Mouse (Mus musculus): ENCODE data around the gene Cpne9. TPM values are rescaled to one million over a fixed set of nuclear protein-coding genes. Genes with fewer than 3 reads are reported as not detected.

Cpne9 gene
- total RNA-seq, 2 experiments from 2014 or later = not detected

DNA sequence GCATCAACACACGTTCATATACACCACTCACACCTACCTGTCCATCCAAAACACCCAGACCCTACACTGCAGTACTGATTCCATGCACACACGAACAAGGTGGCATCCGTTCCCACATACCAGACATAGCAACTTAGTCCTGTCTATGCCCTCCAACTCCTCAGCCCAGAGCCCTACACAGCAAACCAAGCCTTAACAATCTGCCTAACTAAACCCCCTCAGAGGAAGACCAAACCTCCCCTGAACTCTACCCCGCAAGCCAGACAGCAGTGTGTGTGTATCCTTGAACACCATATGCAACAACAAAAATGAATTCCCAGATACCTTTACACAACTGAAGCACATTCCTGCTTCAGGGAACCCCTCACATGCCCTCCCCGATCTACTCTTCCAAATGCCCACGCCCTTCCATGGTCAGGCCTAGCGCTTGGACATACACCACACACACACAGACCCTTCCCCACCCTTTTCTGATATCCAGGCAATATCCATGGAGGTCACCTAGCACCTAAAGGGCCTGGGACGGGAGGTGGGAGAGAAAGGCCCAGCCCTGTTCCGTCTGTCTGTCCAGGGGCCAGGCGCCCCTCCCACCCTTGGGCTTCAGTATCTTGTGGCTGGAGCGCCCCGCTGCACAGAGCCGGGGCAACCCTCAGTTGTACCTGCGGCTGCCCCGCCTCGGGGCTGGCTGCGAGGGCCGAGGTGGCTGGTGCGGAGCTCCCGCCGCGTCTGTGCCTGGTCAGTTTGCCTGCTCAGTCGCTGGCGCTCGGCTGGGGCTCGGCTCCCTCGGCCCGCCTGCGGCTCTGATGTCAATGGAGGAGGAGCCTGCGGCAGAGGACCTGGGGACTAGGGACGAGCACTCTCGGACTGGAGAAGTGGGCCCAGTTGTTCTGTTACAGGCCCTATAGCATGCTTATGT is 61.3 kb downstream of the Cpne9 start, which contains the start of gene Camk1:
Camk1 (minus strand) TSS at position 808 of the 916 bp plus-strand sequence.
- DNase-seq = peak; percentile 87

DNA sequence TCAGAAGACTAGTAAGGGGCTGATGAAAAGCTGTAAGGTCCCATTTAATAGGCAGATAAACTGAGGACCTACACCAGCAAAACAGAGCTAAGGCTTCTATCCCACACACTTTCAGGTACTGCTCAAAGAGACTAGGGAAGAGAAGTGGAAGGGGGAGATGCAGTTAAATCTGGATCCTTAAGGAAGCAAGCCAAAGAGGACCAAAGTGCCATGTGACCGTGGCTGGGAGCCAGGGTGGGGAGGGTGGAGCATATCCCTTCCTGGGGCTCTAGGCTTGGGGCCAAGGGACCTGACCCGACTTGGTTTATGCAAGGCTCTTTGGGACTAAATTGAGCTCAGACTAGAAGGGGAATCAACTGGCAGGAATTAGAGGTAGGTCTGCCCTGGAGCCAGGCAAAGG is 62.2 kb downstream of the Cpne9 start:
- peak; percentile 74 for DNase-seq

DNA sequence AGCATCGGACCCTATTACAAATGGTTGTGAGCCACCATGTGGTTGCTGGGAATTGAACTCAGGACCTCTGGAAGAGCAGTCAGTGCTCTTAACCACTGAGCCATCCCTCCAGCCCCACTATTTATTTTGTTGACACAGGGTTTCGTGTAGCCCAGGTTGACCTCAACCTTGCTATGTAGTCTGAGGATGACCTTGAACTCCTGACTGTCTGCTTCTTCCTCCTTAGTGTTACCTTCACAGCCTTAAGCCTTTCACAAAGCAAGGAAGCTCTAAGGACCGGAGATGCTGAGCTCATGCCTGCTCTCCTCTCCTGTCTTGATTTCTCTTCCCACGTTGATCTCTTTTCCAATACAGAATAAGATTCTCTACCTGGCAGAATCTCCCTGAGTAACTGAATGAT is 64.8 kb downstream of the Cpne9 start:
- DNase-seq = no peak

DNA sequence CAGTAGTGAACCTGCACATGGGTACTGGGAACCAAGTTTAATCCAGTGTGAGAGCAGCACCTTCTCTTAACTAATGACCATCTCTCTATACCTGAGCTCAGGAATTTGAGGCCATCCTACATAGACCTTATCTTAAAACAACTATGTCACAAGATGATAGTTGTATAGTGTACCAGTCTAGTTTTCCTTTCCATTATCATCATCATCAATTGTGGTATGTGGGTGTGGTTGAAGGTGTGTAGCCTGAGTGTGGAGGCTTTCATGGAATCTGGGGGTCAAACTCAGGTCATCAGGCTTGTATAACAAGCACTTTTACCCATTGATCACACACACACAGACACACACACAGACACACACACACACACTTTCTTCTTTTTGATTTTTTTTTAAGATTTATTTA is 68.4 kb downstream of the Cpne9 start:
- DNase-seq = no peak

- DNase-seq = no peak
These were observed 69.1 kb downstream of the Cpne9 start for GRCm38 (mm10) chr6:113351161-113351560.

DNA sequence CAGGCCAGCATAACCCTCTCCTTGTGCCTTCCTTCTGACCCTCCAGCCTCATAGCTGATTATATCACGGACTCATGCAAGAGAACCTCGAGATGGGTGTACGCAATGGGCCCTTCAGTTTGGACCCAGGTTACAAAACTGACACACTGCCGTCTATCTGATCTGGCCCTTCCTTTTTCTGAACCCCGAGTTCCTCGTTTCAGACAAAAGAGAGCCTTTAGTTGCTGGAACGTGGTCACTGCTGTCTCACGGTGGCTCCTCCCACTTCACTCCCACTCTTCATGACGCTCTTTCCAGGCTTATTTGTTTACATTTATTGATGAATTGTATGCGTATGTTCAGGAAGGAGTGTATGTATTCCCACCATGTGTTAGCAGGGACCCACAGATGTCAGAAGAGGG is 69.5 kb downstream of the Cpne9 start:
- DNase-seq = no peak

DNA sequence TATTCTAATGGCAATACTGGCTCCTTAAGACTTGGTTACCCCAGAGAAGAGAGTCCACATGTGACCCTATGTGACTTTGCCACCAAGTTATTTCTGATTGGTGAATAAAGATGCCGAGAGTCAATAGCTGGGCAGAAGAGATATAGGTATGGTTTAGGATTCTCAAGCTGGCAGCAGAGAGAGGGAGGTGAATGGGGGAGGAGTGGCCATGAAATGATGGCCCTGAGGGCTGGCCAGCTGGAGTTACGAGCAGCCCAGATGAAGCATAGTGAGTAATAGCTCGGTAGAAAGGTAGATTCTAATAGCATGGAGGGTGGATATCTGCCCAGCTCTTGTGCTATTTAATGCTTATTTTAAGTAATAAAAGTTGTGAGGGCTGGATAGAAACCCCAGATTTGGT is 70.7 kb downstream of the Cpne9 start:
- no peak for DNase-seq

- no peak for DNase-seq
These were observed 71.6 kb downstream of the Cpne9 start for GRCm38 (mm10) chr6:113353696-113354095.

Other genes starting within 250 kb of the Cpne9 start
- gene Thumpd3, start 236.1 kb upstream of the Cpne9 start, total RNA-seq (2021) = 10 to 100 TPM; 13.6 to 14.6 TPM
- 10 to 100 TPM; 23.0 to 26.0 TPM for gene Setd5, start 204.9 kb upstream of the Cpne9 start, total RNA-seq (2021)
- gene Lhfpl4, start 86.9 kb upstream of the Cpne9 start, total RNA-seq (2021) = under 1 TPM; 0.38 to 0.54 TPM
- gene Mtmr14, start 44.5 kb upstream of the Cpne9 start, total RNA-seq (2021) = 10 to 100 TPM; 13.2 to 14.5 TPM
- 1 to 10 TPM; 7.8 to 8.3 TPM for gene Brpf1, start 24.8 kb downstream of the Cpne9 start, total RNA-seq (2021)
- gene Ogg1, start 44.7 kb downstream of the Cpne9 start, total RNA-seq (2021) = 1 to 10 TPM; 4.0 to 6.0 TPM
- gene Camk1, start 61.7 kb downstream of the Cpne9 start, total RNA-seq (2021) = 10 to 100 TPM; 29.7 to 36.4 TPM
- gene Tada3, start 95.6 kb downstream of the Cpne9 start, total RNA-seq (2021) = 10 to 100 TPM; 14.0 to 14.4 TPM
- 10 to 100 TPM; 48.4 to 55.3 TPM for gene Arpc4, start 95.8 kb downstream of the Cpne9 start, total RNA-seq (2021)
- 1 to 10 TPM; 1.6 to 1.7 TPM for gene Ttll3, start 107.0 kb downstream of the Cpne9 start, total RNA-seq (2021)
- gene Rpusd3, start 137.0 kb downstream of the Cpne9 start, total RNA-seq (2021) = 1 to 10 TPM; 8.0 to 9.7 TPM
- 10 to 100 TPM in 1 of 2 experiments, 1 to 10 TPM in 1; 1.1 to 67.8 TPM for gene Cidec, start 153.5 kb downstream of the Cpne9 start, total RNA-seq (2021)
- 10 to 100 TPM; 27.6 to 29.8 TPM for gene Jagn1, start 160.3 kb downstream of the Cpne9 start, total RNA-seq (2021)
- under 1 TPM in 1 of 2 experiments, not detected in 1; 0.16 TPM for gene Il17re, start 176.2 kb downstream of the Cpne9 start, total RNA-seq (2021)
- 1 to 10 TPM; 6.0 to 8.0 TPM for gene Il17rc, start 189.1 kb downstream of the Cpne9 start, total RNA-seq (2021)
- gene Creld1, start 201.0 kb downstream of the Cpne9 start, total RNA-seq (2021) = 10 to 100 TPM; 39.3 to 50.6 TPM
- gene Prrt3, start 219.6 kb downstream of the Cpne9 start, total RNA-seq (2021) = under 1 TPM in 1 of 2 experiments, not detected in 1; 0.08 TPM
- 10 to 100 TPM; 50.3 to 66.7 TPM for gene Emc3, start 249.3 kb downstream of the Cpne9 start, total RNA-seq (2021)
- gene Fancd2, start 249.4 kb downstream of the Cpne9 start, total RNA-seq (2021) = under 1 TPM; 0.41 to 0.56 TPM

All from gastrocnemius, postnatal 25 days (tissue).